Mouse (Mus musculus): ENCODE data around the gene Bicc1. TPM values are rescaled to one million over a fixed set of nuclear protein-coding genes. Genes with fewer than 3 reads are reported as not detected.

Bicc1 gene
- polyA plus RNA-seq, 1 experiment from 2014 or later, result 8.9 TPM

GRCm38 (mm10) chr10:71188681-71189080 lies 29.2 kb upstream of the Bicc1 start:
- H3K4me3 ChIP-seq (ENCODE audit: low read depth, low read length), result no peak overlapping the region

GRCm38 (mm10) chr10:71185059-71185458 lies 25.6 kb upstream of the Bicc1 start:
- 87% methylated on average over 7 of the region's 7 CpGs for WGBS
- no peak for DNase-seq (ENCODE audit: low spot score)

More at GRCm38 (mm10) chr10:71188681-71189080, 29.2 kb upstream of the Bicc1 start:
- WGBS, result 80% methylated on average over 4 of the region's 4 CpGs
- H3K27ac ChIP-seq (ENCODE audit: low read depth, low read length), result no peak overlapping the region
- H3K36me3 ChIP-seq (ENCODE audit: control insufficient read depth, insufficient read depth, low read length), result no peaks in the 10 kb centered on the region
- no peaks in the 10 kb centered on the region for H3K9me3 ChIP-seq (ENCODE audit: control insufficient read depth, low read length)
- DNase-seq (ENCODE audit: low spot score), result no peak
- H3K9ac ChIP-seq (ENCODE audit: low read depth, low read length), result no peak overlapping the region
- no peak for ATAC-seq (replicated peaks; ENCODE audit: low FRiP score)
- no peak overlapping the region for H3K4me2 ChIP-seq
- no peaks in the 10 kb centered on the region for H3K27me3 ChIP-seq (replicated peaks; ENCODE audit: control insufficient read depth, insufficient read depth, low read length)
- 0 out of 2 replicates have a peak, but pooled peaks cover 3% of the 10 kb centered on the region for H3K4me1 ChIP-seq (replicated peaks; ENCODE audit: control insufficient read depth, insufficient read depth, low read length)

GRCm38 (mm10) chr10:71183339-71184031 lies 24.0 kb upstream of the Bicc1 start:
- Histone ChIP-seq H3K4me1 (replicated peaks; ENCODE audit: control insufficient read depth, insufficient read depth, low read length) (0 out of 2 replicates have a peak, but pooled peaks cover 3% of the 10 kb centered on the region), H3K9me3 (ENCODE audit: control insufficient read depth, low read length) (0 out of 2 replicates have a peak, but pooled peaks cover 4% of the 10 kb centered on the region), H3K27ac (ENCODE audit: low read depth, low read length) (no peak overlapping the region), H3K4me2 (no peak overlapping the region), H3K4me3 (ENCODE audit: low read depth, low read length) (no peak overlapping the region), H3K27me3 (replicated peaks; ENCODE audit: control insufficient read depth, insufficient read depth, low read length) (no peaks in the 10 kb centered on the region), H3K9ac (ENCODE audit: low read depth, low read length) (no peak overlapping the region), H3K36me3 (ENCODE audit: control insufficient read depth, insufficient read depth, low read length) (no peaks in the 10 kb centered on the region)
- ATAC-seq (replicated peaks; ENCODE audit: low FRiP score) (no peak; the same call in 1 of the 2 replicates), DNase-seq (ENCODE audit: low spot score) (no peak)
- WGBS, result 38% methylated on average over 7 of the region's 7 CpGs

More at GRCm38 (mm10) chr10:71185059-71185458, 25.6 kb upstream of the Bicc1 start:
- Histone ChIP-seq H3K9me3 (ENCODE audit: control insufficient read depth, low read length) (0 out of 2 replicates have a peak, but pooled peaks cover 4% of the 10 kb centered on the region), H3K27ac (ENCODE audit: low read depth, low read length) (no peak overlapping the region), H3K4me3 (ENCODE audit: low read depth, low read length) (no peak overlapping the region), H3K9ac (ENCODE audit: low read depth, low read length) (no peak overlapping the region), H3K27me3 (replicated peaks; ENCODE audit: control insufficient read depth, insufficient read depth, low read length) (no peaks in the 10 kb centered on the region), H3K36me3 (ENCODE audit: control insufficient read depth, insufficient read depth, low read length) (no peaks in the 10 kb centered on the region), H3K4me1 (replicated peaks; ENCODE audit: control insufficient read depth, insufficient read depth, low read length) (0 out of 2 replicates have a peak, but pooled peaks cover 3% of the 10 kb centered on the region), H3K4me2 (no peak overlapping the region)
- no peak for ATAC-seq (replicated peaks; ENCODE audit: low FRiP score)

- no peak overlapping the region for H3K9ac ChIP-seq (ENCODE audit: low read depth, low read length)
- H3K4me2 ChIP-seq, result no peak overlapping the region
- H3K4me3 ChIP-seq (ENCODE audit: low read depth, low read length), result no peak overlapping the region
- DNase-seq (ENCODE audit: low spot score), result no peak
- H3K27ac ChIP-seq (ENCODE audit: low read depth, low read length), result no peak overlapping the region
- H3K36me3 ChIP-seq (ENCODE audit: control insufficient read depth, insufficient read depth, low read length), result no peaks in the 10 kb centered on the region
- H3K4me1 ChIP-seq (replicated peaks; ENCODE audit: control insufficient read depth, insufficient read depth, low read length), result 0 out of 2 replicates have a peak, but pooled peaks cover 3% of the 10 kb centered on the region
- 0 out of 2 replicates have a peak, but pooled peaks cover 4% of the 10 kb centered on the region for H3K9me3 ChIP-seq (ENCODE audit: control insufficient read depth, low read length)
- no peaks in the 10 kb centered on the region for H3K27me3 ChIP-seq (replicated peaks; ENCODE audit: control insufficient read depth, insufficient read depth, low read length)
- ATAC-seq (replicated peaks; ENCODE audit: low FRiP score), result no peak
- 86% methylated on average over 4 of the region's 4 CpGs for WGBS
These were observed 22.4 kb upstream of the Bicc1 start for GRCm38 (mm10) chr10:71181931-71182330.

GRCm38 (mm10) chr10:71181091-71181490 lies 21.6 kb upstream of the Bicc1 start:
- no peaks in the 10 kb centered on the region for H3K27me3 ChIP-seq (replicated peaks; ENCODE audit: control insufficient read depth, insufficient read depth, low read length)
- H3K9ac ChIP-seq (ENCODE audit: low read depth, low read length), result no peak overlapping the region
- no peak for DNase-seq (ENCODE audit: low spot score)
- no peaks in the 10 kb centered on the region for H3K36me3 ChIP-seq (ENCODE audit: control insufficient read depth, insufficient read depth, low read length)
- no peak overlapping the region for H3K27ac ChIP-seq (ENCODE audit: low read depth, low read length)
- WGBS, result 78% methylated on average over 2 of the region's 2 CpGs
- no peak overlapping the region for H3K4me3 ChIP-seq (ENCODE audit: low read depth, low read length)
- H3K9me3 ChIP-seq (ENCODE audit: control insufficient read depth, low read length), result 0 out of 2 replicates have a peak, but pooled peaks cover 4% of the 10 kb centered on the region
- no peak overlapping the region for H3K4me2 ChIP-seq
- ATAC-seq (replicated peaks; ENCODE audit: low FRiP score), result no peak
- 0 out of 2 replicates have a peak, but pooled peaks cover 3% of the 10 kb centered on the region for H3K4me1 ChIP-seq (replicated peaks; ENCODE audit: control insufficient read depth, insufficient read depth, low read length)

- 73% methylated on average over 2 of the region's 2 CpGs for WGBS
- H3K4me3 ChIP-seq (ENCODE audit: low read depth, low read length), result no peak overlapping the region
These were observed 20.6 kb upstream of the Bicc1 start for GRCm38 (mm10) chr10:71180057-71180456.

GRCm38 (mm10) chr10:71177201-71177600 lies 17.7 kb upstream of the Bicc1 start:
- Histone ChIP-seq H3K4me3 (ENCODE audit: low read depth, low read length) (no peak overlapping the region), H3K4me2 (no peak overlapping the region), H3K27me3 (replicated peaks; ENCODE audit: control insufficient read depth, insufficient read depth, low read length) (no peaks in the 10 kb centered on the region), H3K4me1 (replicated peaks; ENCODE audit: control insufficient read depth, insufficient read depth, low read length) (no peaks in the 10 kb centered on the region), H3K9ac (ENCODE audit: low read depth, low read length) (no peak overlapping the region), H3K9me3 (ENCODE audit: control insufficient read depth, low read length) (0 out of 2 replicates have a peak, but pooled peaks cover 4% of the 10 kb centered on the region), H3K27ac (ENCODE audit: low read depth, low read length) (no peak overlapping the region), H3K36me3 (ENCODE audit: control insufficient read depth, insufficient read depth, low read length) (no peaks in the 10 kb centered on the region)
- 79% methylated on average over 7 of the region's 7 CpGs for WGBS
- DNase-seq (ENCODE audit: low spot score), result no peak
- ATAC-seq (replicated peaks; ENCODE audit: low FRiP score), result no peak

More at GRCm38 (mm10) chr10:71180057-71180456, 20.6 kb upstream of the Bicc1 start:
- H3K9ac ChIP-seq (ENCODE audit: low read depth, low read length), result no peak overlapping the region
- no peak overlapping the region for H3K4me2 ChIP-seq
- ATAC-seq (replicated peaks; ENCODE audit: low FRiP score), result no peak
- H3K9me3 ChIP-seq (ENCODE audit: control insufficient read depth, low read length), result 0 out of 2 replicates have a peak, but pooled peaks cover 4% of the 10 kb centered on the region
- H3K27me3 ChIP-seq (replicated peaks; ENCODE audit: control insufficient read depth, insufficient read depth, low read length), result no peaks in the 10 kb centered on the region
- H3K27ac ChIP-seq (ENCODE audit: low read depth, low read length), result no peak overlapping the region
- 0 out of 2 replicates have a peak, but pooled peaks cover 3% of the 10 kb centered on the region for H3K4me1 ChIP-seq (replicated peaks; ENCODE audit: control insufficient read depth, insufficient read depth, low read length)
- no peak for DNase-seq (ENCODE audit: low spot score)
- no peaks in the 10 kb centered on the region for H3K36me3 ChIP-seq (ENCODE audit: control insufficient read depth, insufficient read depth, low read length)

GRCm38 (mm10) chr10:71176341-71176740 lies 16.8 kb upstream of the Bicc1 start:
- Histone ChIP-seq H3K9ac (ENCODE audit: low read depth, low read length) (no peak overlapping the region), H3K9me3 (ENCODE audit: control insufficient read depth, low read length) (0 out of 2 replicates have a peak, but pooled peaks cover 4% of the 10 kb centered on the region), H3K4me1 (replicated peaks; ENCODE audit: control insufficient read depth, insufficient read depth, low read length) (no peaks in the 10 kb centered on the region), H3K27ac (ENCODE audit: low read depth, low read length) (no peak overlapping the region), H3K4me3 (ENCODE audit: low read depth, low read length) (no peak overlapping the region), H3K36me3 (ENCODE audit: control insufficient read depth, insufficient read depth, low read length) (no peaks in the 10 kb centered on the region), H3K4me2 (no peak overlapping the region), H3K27me3 (replicated peaks; ENCODE audit: control insufficient read depth, insufficient read depth, low read length) (no peaks in the 10 kb centered on the region)
- ATAC-seq (replicated peaks; ENCODE audit: low FRiP score), result no peak
- WGBS, result 80% methylated on average over 8 of the region's 8 CpGs
- no peak for DNase-seq (ENCODE audit: low spot score)

All from liver, embryonic 11.5 days (tissue).